Mouse (Mus musculus) urinary bladder, adult 18-20 months (tissue): ENCODE measurements around the gene Prrt3.

ENCODE experiments used
- DNase-seq, 2 experiments: peaks; one replicate each; pipeline ENCODE4 v3.0.0; 2022; ENCODE audit warnings: low spot score in 2 of 2, mixed read lengths in 2 of 2

The Prrt3 gene

GRCm38 (mm10) chr6:113501388-113502084, at the start of gene Prrt3:
Prrt3 (minus strand) TSS chr6:113501931.
- DNase-seq = no peak

DNA sequence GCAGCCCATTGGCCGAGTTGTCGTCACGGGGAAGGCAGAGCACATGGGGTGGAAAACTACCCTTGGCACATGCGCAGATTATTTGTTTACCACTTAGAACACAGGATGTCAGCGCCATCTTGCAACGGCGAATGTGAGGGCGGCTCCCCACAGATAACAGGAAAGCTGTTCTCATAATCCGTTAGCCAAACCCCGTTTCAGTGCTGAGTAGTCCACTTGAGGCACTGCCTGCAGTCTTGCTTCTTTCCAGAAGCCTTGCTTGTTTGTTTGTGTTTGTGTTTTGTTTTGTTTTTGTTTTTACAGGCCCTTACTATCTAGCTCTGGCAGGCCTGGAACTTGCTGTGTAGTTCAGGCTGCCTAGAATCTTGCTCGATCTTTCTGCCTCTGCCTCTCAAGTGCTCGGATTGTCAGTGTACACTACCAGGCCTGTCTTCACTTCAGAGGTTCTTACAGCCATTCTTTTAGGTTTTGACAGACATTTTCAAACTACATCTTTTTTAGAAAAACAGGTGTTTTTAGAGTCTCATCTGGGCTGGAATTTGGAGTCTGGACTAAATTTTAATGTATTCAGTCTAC, 42.3 kb upstream of the Prrt3 start:
- no peak for DNase-seq

DNA sequence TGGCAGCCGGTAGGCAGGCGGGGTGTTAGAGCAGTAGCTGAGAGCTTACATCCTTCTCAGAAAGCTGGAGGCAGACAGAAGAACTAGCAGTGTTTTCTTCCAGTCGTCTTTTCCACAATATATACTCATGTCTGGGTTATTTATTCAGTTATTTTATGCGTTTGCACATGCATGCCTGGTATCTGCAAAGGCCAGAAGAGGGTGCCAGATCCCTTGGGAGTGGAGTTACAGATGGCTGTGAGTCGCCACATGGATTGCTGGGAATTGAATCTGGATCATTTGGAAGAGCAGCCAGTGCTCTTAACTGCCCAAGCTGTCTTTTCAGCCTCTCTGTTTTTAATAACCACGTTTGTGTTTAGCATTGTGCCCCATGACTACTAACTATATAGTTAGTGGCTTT, 39.9 kb upstream of the Prrt3 start:
- no peak for DNase-seq

- peak; percentile 11 to 70 for DNase-seq
Measured at GRCm38 (mm10) chr6:113534886-113535285, 33.2 kb upstream of the Prrt3 start.

GRCm38 (mm10) chr6:113531840-113532404, 30.2 kb upstream of the Prrt3 start:
- no peak for DNase-seq

- DNase-seq = peak; percentile 78 to 92
Measured at GRCm38 (mm10) chr6:113530932-113531839, 29.5 kb upstream of the Prrt3 start, which contains the start of the genes Emc3 and Fancd2. Emc3 (minus strand) TSS chr6:113531652. Fancd2 (plus strand) TSS chr6:113531682.

DNA sequence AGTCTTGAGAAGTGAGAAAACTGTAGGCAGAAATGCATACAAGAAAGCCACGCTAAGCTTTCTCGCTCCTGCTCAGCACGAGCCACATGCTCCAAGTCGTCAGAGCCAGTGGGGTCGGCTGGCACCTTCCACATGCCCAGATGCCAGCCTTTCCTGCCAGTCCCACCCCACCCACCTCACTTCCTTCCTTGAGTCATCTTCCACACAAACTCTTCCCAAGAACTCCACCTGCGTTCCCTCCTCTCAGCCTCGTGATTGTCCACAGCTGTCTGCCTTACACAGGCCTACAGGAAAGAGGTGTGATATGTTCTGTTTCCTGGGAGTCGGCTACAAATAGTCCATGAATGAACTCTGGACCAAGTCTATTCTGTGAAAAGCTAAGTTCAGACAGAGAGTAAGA, 21.7 kb upstream of the Prrt3 start:
- no peak for DNase-seq

DNA sequence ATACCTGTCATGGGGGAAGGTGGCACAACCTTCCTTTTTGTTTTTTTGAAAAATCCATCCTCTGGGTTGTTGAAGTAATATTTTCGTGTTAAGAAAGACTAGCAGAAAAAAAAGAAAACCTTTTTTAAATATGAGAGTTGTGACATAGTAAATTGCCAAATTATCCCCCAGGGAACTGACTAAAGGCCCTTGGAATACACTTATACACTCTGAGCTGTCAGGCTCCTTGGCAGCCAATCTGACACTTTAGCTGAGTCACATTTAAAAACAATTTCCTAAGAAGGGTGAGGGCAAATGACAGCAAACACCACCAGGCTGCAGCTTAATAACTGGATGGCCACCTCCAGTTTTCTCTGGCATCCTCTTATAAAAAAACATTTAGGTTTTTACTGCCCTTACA, 20.6 kb upstream of the Prrt3 start:
- no peak for DNase-seq

DNA sequence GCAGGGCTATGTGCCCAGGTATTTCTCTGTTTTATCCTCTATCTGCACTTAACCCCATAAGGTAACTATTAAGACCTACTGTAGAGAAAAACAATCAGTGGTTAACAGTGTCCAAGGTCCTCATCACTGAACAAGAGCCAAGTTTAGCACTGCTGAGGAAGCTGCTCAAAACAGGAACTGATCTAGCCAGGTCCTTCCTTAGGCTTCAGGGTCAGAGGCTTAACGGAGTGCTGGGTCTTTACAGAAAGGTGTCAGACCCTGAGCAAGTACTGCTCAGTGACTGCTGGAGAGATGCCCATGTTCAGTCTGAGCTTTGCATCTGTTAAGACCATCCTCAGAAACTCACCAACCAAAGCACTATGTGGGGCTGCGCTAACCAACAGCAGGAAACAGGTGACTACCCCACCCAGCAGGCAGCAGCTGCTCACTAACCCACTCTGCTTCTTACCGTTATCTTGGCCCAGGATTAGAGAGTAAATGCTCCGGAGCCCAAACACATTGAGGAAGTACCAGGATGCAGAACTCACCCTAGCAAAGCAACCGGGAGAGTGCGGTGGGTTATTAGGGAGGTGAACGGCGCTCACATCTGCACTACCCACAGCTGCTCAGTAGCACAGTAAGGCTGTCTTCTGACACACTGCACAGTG, 15.8 kb upstream of the Prrt3 start:
- DNase-seq = no peak

GRCm38 (mm10) chr6:113514600-113514999, 12.9 kb upstream of the Prrt3 start:
- DNase-seq = no peak

GRCm38 (mm10) chr6:113513944-113514343, 12.2 kb upstream of the Prrt3 start:
- DNase-seq = no peak

DNA sequence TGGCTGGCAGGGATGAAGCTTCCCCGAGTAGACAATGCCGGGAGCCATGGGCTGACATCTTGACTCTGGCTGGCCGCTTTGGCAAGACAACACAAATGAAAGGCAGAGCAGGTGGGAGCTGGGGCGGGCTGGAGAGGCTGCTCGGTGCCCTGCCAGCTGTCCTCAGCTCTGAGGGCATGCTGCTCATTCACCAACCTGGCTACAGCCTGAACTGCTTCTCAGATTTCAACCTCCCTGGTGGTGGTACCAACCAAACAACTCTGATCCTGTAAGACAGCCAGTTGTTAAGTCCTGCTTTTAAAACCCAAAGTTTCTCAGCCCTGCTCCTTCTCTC, 7.2 kb upstream of the Prrt3 start:
- DNase-seq = no peak

GRCm38 (mm10) chr6:113508272-113508946, 6.7 kb upstream of the Prrt3 start:
- no peak for DNase-seq

- DNase-seq = no peak
Measured at GRCm38 (mm10) chr6:113507130-113507529, 5.4 kb upstream of the Prrt3 start.

- no peak for DNase-seq
Measured at GRCm38 (mm10) chr6:113505689-113506088, 4.0 kb upstream of the Prrt3 start.

GRCm38 (mm10) chr6:113502801-113503200, 1.1 kb upstream of the Prrt3 start:
- no peak for DNase-seq

DNA sequence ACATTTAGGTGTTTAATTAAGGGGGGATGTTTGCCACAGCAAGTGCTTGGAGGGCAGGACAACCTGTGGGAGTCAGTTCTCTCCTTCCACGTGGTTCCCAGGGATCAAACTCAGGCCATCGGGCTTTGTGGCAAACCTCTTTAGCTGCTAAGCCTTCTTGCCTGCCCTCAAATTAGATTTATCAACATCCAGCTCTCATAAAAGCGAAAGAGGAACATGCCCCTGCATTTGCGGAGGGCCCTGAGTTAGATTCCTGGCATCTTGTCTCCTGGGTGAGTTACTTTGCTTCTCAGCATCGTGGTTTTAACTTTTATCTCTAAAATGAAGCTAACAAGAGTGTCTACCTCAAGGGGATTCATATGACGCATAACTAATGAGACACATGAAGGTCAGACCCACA, 2.4 kb downstream of the Prrt3 start:
- DNase-seq = no peak

DNA sequence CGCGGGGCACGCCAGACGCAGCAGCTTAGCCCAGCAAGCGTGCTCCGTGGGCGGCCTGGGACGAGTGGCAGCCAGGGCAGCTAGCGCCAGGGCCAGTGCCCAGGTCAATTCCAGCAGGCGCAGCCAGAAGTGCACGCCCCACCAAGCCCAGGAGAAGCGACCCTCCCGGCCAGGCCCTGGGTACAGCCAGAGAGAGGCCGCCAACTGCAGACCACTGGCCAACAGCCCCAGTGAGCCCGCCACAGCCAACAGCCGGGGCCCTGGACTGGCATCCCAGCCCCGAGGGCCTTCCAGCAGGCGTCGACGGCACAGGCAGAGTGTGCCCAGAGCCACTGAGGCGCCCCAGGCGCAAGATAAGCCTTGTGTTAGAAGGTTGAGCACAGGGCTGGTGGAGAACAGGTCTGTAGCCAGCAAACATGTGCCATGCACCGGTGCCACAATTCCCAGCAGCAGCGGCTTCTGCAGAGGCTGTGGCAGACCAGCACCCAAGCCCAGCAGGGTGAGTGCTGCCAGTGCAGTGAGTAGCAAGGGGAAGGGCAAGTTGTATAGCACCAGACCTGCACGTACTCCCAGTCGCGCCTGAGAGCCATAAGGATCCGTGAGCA, 6.6 kb downstream of the Prrt3 start:
- DNase-seq = no peak

DNA sequence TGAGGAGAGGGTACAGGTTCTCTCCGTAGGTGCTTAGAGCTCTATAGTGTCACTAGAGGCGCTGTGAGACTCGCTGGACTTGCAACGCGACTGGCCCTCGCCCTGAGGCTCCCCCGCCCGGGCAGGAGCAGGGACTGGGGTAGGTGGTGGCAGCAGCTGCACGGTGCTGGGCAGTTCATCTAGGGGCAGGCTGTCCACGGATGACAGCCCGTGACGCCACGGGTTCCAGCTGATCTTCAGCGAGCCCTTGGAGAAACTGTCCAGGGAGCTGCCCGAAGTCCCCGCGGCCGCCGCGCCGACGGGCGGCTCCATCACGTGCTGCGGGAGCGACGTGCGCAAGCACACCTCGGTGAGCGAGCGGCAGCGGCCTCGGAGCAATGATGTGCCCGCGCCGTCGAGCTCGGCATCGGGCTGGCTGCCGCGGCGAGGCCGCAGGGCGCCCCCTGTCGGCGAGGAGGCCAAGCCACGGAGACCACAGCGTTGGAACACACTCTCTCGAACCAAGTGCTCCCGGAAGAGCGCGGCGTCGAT, 7.4 kb downstream of the Prrt3 start:
- peak; percentile 82 to 83 for DNase-seq

GRCm38 (mm10) chr6:113492101-113492864, 9.4 kb downstream of the Prrt3 start:
- no peak for DNase-seq
